Mouse (Mus musculus): Measurements from ENCODE around the gene Gm4767. TPM values are rescaled to one million over a fixed set of nuclear protein-coding genes. Genes with fewer than 3 reads are reported as not detected.

Gene Gm4767
- polyA plus RNA-seq (2017; shearing (Covaris generic)): 7.4 TPM

DNA sequence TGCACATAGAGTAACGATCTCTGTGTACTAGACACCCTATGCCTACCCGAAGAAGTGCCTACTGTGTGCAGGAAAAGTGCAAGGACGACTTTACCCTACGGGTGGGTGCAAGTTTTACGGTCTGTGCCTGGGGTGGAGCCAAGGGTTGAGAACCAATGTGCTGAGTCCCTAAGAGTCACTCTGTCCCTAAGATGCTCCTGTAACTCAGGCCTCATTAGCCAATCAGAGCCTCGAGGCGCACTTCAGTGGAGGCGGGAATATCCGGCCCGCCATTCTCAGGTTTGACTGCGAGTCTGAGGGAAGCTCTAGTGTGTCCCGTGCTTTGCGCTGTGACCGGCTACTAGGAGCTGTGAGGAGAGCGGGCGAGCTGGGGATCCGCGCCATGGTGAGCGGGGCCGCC, at the start of gene Gm4767:
Gene Gm4767, plus strand, starts transcription at position 288 of the 400 bp plus-strand sequence.

DNA sequence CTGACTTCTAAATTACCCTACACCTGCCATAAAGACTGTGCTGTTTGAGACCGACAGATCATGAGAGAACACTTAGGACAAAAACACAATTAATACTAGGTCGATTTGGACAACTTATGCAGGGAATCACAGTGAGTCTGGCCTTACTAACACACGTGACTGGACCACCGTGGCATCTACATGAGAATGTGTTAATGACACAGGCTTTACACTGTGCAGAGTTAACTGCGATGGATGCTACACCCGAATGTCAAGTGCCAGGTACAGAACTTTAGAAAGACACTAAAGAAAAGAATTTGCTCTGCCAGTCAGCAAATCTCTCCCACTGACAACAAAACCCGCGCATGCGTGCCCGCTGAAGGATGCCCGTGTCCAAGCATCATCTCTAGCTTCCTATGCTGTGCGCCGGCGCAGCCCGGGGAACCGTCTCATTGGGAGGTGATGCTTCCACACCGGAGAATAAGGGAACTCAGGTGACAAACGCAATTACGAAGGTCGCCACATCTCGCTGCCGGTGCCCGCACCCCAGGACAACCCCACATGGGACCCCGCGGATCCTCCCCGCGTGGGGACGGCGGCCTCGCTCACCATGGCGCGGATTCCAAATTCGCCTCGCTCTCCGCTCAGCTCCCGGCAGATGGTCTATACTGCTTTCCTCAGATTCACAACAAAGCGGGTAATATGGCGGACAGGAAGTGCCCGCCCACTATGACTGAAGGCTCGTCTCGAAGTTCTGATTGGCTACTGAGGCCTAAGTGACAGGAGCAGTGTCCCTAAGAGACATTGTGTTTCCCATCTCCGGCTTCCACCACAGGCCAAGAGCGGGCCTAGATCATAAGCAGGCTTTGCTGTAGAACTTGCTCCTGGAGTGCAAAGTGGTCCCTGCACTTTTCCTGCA, 41.2 kb upstream of the Gm4767 start, which contains the start of gene Gm3055:
Gene Gm3055, minus strand, starts transcription at position 656 of the 898 bp plus-strand sequence.

GRCm38 (mm10) chr10:81863409-81864407, 51.7 kb downstream of the Gm4767 start, which contains the start of gene Gm32687:
Gm32687 (plus strand) TSS chr10:81863934.

Other genes starting within 250 kb of the Gm4767 start
- 2.7 TPM for gene Tle2, start 237.6 kb upstream of the Gm4767 start, polyA plus RNA-seq (2017; shearing (Covaris generic))
- 1.1 TPM for gene Tle6, start 211.1 kb upstream of the Gm4767 start, polyA plus RNA-seq (2017; shearing (Covaris generic))
- 2.1 TPM for gene BC025920, start 205.9 kb upstream of the Gm4767 start, polyA plus RNA-seq (2017; shearing (Covaris generic))
- 23.6 TPM for gene Sirt6, start 184.4 kb upstream of the Gm4767 start, polyA plus RNA-seq (2017; shearing (Covaris generic))
- gene Ankrd24, start 183.6 kb upstream of the Gm4767 start, polyA plus RNA-seq (2017; shearing (Covaris generic)): 2.4 TPM
- gene Gm10778, start 163.1 kb upstream of the Gm4767 start, polyA plus RNA-seq (2017; shearing (Covaris generic)): 10.4 TPM
- 21.2 TPM for gene Zfp433, start 107.4 kb upstream of the Gm4767 start, polyA plus RNA-seq (2017; shearing (Covaris generic))
- 8.8 TPM for gene Gm3055, start 41.0 kb upstream of the Gm4767 start, polyA plus RNA-seq (2017; shearing (Covaris generic))
- 11.7 TPM for gene Gm32687, start 51.7 kb downstream of the Gm4767 start, polyA plus RNA-seq (2017; shearing (Covaris generic))
- gene Zfp781, start 118.3 kb downstream of the Gm4767 start, polyA plus RNA-seq (2017; shearing (Covaris generic)): 5.1 TPM
- 12.0 TPM for gene Zfp873, start 235.9 kb downstream of the Gm4767 start, polyA plus RNA-seq (2017; shearing (Covaris generic))

Data from activated CD4-positive, CD25-positive, alpha-beta regulatory T cell, adult 9 weeks (primary cell).